Mouse (Mus musculus) large intestine, adult 2 months (tissue): Measurements from ENCODE around the gene Ecsit. TPM values are rescaled to one million over a fixed set of nuclear protein-coding genes. Genes with fewer than 3 reads are reported as not detected.

ENCODE experiments used
- DNase-seq: peaks from one replicate; pipeline ENCODE4 v3.0.0-alpha.2; 2012; ENCODE audit warnings: low read depth, low spot score
- WGBS: fragments of 180-500 bp; shearing (Covaris S2); methylation state at CpG from one replicate; pipeline ENCODE4 v1.1.7; 2018; 5-methylcytosine and 5-hydroxymethylcytosine counted together
- polyA plus RNA-seq: library from polyadenylated mRNA; depleted of rRNA; stranded (reverse); fragments of >200 nt; gene quantifications from 2 replicates; pipeline ENCODE4 v1.2.3, GENCODE M21; 2012; rRNA removed

Ecsit gene
- 47.7 and 48.6 TPM in 2 replicates for polyA plus RNA-seq

DNA sequence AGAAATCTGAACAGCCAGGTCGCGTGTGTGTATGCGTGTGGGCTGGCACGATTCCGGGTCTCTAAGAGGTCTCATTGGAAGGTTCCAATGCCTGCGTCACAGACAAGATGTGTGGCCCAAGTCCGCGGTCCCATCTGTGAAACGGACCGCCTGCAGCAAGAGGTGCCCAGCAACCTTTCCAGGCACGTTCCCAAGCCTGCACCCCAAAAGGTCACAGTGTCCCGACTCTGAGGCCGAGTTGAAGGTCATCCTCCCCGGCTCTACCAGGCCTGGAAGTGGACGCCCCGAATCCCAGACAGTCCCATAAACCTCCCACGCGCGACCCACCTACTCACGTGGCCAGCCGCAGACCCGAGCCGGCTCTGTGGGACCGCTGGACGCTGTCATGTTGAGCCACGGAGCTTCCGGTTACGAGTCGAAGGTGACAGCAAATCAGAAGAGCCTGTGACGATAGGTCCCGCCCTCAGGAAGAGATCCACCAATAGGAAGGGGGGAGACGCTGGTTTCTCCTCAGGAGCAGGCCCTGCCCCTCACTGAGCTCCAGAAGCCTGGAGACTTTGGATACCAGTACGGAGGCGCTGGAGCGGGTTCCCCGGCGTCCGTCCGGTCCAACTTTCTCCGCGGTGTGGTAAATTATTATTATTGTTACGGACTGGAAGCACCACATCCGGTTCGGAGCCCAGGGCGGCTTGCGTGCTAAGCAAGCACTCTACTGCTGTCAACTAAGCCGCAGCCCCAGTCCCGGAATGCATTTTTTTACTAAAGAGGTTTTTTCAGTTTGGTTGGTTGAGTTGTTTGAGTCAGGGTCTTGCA lies at the start of gene Ecsit:
Gene Ecsit (minus strand): TSS at position 417 of the 813 bp plus-strand sequence.
- under 1% methylated on average over 48 of the region's 48 CpGs for WGBS
- DNase-seq, result peak; percentile 96

DNA sequence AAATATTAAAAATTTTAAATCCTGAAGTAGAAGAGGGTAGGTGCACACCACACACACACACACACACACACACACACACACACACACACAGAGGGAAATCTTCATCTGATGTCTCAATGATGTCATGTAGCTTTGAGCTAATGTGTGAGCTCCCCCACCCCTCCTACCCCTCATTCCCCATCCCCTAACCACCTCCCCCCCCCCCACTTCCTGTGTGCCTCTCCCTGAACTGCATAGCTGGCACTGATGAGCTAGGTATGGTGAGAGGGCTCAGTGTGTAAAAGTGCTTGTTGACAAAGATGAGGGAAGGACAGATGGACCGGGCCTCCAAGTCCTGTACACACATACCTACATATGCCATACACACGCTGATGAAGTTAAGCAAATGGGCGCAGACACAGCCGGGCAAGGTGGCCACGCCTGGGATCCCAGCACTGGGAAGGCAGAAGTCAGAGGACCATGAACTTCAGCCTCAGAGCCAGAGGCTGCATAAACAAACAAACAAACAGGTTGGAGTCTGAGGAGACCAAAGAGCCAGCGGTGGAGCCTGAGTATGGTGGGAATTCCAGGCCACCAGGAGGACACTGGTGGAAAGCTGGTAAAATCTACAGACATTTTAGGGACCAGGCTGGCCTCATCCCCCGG lies 49.1 kb upstream of the Ecsit start:
- DNase-seq, result no peak
- 59% methylated on average over 7 of the region's 7 CpGs for WGBS

DNA sequence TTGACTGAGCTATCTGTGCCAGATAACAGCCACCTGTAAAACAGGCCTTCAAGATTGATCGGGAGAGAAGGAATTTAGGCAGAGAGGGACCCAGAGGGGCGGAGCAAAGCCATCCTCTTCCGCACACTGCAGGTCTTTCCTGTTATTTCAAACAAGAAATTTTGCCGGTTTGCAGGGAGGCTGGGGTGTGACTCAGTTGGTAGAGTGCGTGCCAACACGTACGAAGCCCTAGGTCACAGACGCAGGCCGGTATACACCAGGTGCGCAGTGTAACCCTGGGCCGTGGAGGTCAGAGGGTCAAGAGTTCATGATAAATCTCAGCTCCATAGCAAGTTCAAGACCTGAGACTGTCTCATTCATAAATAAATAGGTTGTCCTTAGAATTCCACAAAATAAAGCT lies 47.0 kb upstream of the Ecsit start:
- no peak for DNase-seq
- 42% methylated on average over 11 of the region's 11 CpGs for WGBS

DNA sequence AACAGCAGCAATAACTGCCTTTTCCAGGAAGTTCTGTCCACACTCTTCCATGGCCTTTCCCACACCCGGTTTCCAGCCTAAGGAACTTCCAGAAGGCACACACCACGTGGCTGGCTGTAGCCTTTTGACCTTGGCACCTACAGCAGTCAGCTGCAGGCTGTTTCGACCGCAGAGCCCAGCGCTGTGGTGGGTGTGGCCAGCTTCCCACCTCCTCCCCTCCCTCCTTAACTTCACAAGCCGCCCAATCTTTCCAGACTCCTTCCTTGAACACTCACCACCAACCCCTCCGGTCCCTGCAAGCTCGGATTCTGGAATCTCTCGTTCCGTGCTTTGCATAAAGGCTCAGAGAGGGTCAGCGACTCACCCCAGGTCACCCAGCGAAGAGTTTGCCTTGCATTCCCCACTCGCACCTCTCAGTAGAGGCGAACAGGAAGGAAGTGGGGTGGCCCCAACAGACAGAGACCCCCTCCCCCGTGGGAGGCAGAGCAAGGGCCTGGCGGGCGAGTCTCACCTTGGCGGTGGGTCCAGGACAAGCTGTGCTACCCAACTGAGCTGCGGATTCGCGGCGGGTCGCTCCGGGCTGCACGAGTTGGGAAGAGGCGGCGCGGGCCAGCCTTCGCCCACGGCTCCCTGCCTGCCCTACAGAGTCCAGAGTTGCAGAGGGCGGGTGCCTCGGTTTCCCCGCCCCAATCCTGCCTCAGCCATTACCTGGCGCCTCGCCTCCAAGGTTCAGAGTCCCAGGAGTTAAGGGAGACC lies 46.2 kb upstream of the Ecsit start:
- 2% methylated on average over 35 of the region's 35 CpGs for WGBS
- peak; percentile 76 for DNase-seq

DNA sequence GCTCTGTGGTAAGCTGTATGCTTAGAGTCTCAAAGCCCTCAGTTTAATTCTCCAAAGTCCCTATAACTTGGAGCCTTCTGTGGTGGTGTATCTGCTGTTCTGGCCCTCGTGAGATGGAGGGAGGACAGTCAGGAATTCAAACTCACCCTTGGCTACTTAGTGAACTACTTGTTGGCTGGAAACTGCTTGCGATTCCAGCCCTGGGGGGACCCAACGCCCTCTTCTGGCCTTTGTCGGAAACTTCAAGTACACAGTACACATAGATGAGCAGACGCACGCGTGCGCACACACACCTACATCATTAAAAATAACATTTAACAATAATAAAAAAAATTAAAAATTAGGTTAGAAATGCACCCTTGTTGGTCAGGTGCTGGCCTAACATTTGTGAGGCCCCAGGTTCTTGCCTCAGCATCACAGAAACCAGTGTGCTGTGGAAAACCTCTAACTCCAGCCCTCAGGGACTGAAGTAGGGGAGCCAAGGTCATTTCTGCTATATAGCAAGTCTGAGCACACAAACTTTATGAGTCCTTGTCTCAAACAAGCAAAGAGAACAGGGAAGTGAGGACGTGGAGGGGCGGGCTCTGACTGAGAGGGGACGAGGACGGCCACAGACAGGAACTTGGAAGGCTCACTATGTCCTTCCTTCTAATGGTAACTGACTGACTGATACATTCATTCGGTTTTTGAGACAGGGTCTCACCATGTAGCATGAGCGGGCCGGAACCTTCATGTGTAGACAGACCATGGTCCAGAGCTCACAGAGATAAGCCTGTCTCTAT lies 40.2 kb upstream of the Ecsit start:
- WGBS, result 66% methylated on average over 15 of the region's 15 CpGs
- peak; percentile 50 for DNase-seq

DNA sequence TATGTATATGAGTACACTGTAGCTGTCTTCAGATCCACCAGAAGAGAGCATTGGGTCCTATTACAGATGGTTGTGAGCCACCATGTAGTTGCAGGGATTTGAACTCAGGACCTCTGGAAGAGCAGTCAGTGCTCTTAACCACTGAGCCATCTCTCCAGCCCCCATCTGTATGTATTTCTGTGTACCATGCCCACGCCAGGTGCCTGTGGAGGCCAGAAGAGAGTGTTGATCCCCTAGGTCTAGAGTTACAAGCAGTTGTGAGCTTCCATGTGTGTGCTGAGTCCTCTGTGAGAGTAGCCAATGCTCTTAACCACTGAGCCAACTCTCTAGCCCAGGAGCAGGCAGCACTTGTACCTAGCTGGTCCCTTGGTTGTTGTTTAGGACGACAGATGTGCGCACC lies 38.9 kb upstream of the Ecsit start:
- WGBS, result 91% methylated on average over 3 of the region's 3 CpGs

DNA sequence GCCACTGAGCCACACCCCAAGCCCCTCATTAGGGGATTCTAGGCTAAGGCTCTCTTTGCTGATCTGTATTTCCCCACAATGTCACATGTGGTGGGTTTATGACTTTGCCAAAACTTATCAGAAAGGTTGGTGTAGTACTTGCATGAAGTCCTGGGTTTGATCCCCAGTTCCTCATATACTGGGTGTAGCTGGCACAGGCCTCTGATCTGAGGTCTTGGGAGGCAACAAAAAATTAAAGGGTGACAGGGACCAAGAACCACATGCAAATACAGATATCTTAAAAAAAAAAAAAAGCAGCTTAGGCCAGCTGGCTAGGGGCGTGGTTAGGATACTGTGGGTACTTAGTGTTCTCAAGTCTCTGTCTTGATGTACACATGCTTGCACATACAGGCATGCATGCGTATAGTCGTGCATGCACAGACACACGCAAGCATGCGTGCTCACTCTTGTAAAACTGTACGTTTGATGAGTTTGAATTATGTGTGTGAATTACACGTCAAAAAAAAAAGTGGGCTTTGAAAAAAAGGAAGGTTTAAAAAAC lies 37.9 kb upstream of the Ecsit start:
- 78% methylated on average over 7 of the region's 7 CpGs for WGBS
- DNase-seq, result no peak

More for the DNA sequence above, 38.9 kb upstream of the Ecsit start:
- DNase-seq, result no peak

DNA sequence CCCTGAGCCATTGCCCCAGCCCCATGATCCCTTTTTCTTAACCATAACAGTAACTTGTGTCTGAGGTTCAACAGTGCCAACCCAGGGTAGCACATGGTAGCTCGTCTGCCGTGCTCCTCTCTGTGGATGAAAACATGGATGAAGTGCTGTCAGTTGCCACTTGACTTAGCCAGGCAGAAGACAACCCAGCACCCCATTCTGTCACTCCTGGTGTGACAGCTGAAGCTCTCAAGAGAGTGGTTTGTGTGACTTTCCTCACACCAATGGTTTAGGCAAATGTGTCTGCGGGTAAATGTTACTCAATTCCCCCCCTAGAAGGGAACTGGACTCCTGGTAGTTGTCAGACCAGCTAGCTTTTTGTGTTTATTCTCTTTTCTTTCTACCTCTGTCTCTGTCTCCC lies 36.8 kb upstream of the Ecsit start:
- WGBS, result 85% methylated on average over 3 of the region's 3 CpGs
- DNase-seq, result no peak

DNA sequence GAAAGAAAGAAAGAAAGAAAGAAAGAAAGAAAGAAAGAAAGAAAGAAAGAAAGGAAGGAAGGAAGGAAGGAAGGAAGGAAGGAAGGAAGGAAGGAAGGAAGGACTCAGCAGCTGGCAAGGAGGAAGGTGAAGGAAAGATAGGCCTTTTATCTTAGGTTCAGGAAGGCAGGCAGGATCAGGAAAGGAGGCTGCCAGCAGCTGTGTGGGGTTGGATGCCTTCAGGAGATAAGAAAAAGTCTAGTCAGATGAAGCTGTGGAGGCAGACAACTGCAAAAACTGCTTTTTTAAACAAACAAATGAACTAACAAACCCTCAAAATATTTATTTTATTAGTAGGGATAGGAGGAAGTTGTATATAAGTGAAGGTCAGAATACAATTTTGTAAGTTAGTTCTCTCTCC lies 36.3 kb upstream of the Ecsit start:
- DNase-seq, result no peak

DNA sequence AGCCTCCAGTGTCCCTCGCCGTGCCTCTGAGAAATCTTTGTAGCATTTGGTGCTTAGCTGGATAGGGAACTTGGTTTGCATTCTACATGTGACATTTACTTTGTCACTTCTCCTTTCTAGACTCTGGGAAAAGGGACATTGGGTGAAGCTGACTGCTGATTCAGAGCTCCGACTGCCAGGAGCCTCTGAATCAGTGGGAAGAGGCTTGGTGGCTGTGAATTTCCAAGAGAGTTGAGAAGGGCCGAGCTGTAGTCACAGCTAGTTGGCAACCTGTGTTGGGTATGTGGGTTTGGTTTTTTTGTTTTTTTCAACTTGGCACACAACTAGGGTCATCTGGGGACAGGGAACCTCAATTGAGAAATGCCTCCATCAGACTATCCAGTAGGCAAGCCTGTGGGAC lies 34.3 kb upstream of the Ecsit start:
- DNase-seq, result no peak
- 91% methylated on average over 4 of the region's 4 CpGs for WGBS

DNA sequence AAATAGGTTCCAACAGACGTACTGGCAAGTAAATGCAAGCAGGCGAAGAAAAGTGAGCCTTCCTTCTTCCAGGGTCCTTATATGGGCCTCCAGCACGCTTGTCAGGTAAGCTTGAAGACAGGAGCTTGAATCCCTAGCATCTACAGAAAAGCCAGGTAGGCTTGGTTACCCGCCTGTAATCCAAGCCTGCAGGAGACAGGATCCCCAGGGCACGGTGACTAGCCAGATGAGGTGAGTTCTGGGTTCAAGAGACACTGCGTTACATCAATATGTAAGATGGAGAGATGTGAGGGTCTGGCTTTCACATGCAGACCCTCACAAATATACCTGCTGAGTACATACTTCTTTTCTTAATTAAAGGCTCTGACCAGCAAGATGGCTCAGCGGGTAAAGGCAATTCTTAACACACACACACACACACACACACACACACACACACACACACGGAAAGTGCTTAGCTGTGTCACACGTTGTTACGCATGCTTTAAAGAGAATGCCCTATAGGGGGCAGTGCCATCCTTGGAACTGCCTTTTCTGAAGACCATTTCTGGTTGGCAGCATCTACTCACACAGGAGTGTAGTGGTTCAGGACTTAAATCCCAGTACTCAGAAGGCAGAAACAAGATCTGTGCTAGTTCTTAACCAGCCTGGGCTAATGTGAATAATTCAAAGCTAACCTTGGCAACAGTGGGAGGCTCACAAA lies 32.7 kb upstream of the Ecsit start:
- WGBS, result 29% methylated on average over 10 of the region's 10 CpGs
- DNase-seq, result peak; percentile 57

DNA sequence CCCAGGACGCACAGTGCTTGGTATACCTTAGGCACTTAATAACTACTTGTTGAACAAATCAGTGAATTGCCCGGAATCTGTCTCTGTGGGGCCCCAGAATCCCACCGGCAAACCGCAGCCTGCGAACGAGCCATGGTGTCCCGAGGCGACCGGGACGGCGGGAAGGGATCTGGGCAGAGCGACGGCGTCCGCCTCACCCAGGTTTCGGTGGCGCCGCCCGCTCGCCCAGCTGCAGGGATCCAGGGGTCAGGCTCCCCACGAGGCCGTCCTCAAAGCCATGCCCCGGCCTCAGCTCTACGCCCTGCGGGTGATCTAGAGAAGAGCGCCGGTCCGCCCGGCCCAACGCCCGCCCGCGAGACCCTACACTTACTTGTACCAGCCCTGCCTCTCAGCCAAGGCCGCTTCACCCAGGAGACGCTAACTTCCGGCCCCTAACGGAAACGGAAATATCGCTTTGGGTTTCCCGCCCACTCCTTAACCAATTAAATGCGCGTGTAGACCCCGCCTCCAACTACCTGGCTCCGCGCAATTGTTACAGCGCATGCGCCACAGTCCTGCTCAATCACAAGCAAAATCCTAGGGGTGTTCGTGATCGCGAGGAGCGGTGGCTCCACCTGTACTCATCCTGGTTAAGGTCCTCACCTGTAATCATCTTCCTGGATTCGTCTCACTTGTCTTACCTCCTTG lies 31.6 kb upstream of the Ecsit start, which contains the start of gene Elof1:
Gene Elof1 (minus strand): TSS at position 433 of the 687 bp plus-strand sequence.
- DNase-seq, result peak; percentile 91
- WGBS, result under 1% methylated on average over 52 of the region's 52 CpGs

DNA sequence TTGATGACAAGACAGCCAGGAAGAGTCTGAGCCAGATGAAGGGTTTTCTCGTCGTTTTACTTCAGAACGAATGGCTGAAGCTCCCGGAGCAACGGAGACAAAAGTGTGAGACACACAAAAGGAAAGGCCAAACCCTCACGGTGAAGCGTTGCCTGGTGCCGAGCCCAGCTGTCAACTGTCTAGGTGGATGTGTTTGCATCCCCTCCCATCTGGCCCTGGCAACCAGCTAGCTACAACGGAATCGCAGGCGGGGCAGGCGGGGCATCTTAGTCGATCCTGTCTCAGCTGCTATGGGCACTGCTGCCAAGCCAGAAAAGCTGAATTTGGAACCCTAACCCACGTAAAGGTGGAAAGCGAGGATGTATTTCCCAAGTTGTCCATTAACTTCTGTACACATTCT lies 30.8 kb upstream of the Ecsit start:
- 8% methylated on average over 15 of the region's 15 CpGs for WGBS
- no peak for DNase-seq

DNA sequence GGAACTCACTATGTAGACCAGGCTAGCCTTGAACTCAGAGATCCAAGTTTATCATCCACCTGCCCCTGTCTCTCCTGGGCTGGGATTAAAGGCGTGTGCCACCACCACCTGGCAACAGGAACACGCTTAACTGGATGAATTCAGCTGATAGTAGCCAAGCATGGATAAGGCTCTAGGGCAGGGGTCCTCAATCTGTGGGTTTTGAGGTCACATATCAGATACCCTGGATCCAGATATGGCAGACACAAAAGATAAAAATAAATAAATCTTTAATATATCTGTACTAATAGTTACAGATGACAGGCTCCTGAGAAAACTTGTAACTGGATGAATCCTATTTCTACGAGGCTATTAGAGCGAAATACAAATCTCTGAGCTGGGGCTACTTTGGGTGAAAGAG lies 30.4 kb upstream of the Ecsit start:
- whole genome bisulfite sequencing, result 74% methylated on average over 4 of the region's 4 CpGs
- DNase-seq, result no peak

DNA sequence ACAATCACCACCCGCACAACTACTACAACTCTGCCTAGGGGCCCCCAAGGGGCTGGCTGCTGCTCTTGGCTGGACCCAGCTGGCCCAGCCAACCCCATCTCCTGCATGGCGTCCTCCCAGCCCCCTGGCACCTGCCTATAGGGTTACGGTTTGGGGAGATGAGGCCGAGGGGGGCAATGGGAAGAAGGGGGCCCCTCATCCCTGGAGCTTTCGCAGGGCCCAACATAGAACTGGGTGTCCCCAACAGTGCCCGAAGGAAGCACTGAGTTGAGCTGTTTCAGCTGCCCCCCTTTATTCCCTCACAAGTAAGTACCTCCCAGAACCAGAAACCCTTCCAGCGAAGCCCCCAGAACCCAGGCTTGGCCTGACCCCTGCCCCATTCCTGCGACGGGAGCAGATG lies 23.0 kb upstream of the Ecsit start:
- DNase-seq, result no peak
- WGBS, result 88% methylated on average over 9 of the region's 9 CpGs

DNA sequence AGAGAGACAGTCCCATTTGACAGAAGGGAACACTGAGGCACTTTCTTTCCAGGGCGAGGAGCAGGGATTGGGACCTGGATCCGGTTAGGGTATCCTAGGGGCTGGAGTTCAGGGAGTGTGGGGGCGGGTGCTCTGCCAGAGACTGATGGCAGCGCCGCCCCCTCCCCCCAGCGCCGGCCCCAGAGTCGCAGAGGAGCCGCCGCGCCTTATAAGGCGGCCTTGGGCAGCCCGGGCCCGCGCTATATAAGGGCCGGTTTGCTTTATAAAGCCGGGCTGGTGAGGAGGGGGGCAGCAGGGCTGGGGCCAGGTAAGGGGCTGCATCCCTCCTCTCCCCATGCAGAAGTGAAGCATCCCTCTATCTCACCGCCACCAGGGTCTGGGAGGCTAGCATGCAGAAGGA lies 14.7 kb upstream of the Ecsit start:
- 6% methylated on average over 18 of the region's 18 CpGs for WGBS
- DNase-seq, result no peak

DNA sequence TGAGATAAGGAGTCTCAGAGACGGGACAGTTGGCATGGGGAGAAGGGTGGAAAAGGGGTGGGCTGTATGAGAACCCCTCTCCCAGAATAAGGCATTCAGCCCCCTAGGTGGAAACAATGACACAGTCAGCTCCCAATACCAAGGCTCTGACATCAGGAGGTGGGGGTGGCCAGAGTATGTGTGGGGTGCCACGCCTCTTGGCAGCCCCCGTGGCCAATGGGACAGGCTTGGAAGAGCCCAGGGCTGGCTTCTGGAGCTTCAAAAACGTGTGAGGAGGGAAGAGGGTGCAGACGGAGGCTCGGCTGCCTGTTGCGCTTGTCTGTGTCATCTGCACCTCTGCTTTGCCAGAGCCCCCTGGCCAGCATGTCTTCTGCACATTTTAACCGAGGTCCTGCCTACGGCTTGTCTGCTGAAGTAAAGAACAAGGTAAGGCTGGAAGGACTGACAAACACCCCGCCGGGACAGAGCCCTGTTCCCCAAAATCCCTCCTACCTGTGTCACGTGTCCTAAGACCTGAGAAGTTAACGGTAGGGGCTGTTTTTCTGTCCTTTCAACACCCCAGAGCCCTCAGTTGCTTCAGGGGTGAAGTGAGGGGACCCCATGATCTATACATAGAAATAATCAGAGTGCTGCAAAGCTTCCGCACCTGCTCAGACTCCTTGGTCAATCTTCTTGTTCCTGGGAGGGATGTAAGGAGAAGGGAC lies 13.9 kb upstream of the Ecsit start, which contains the start of gene Cnn1:
Gene Cnn1 (plus strand): TSS at position 224 of the 704 bp plus-strand sequence.
- no peak for DNase-seq

DNA sequence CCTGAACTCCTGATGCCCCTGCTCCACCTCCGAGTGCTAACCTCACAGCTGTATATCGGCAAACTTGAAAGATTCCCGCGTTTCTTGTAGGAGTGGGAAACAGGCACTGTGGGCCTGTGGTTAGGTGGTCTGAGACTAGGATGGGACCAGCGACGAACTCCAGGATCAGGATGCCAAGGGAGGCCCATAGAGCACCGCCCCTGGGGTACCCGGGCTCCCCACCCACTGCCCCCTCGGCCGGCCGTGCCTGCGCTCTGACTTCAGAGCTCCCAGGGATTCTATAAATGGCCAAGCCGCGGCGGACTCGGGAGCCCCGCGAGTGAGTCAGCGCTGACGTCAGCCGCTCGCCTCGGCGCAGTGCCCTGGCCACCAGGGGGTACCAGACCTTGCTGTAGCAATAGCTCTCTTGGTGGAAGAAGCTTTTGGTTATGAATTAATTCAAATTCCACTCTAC lies 10.6 kb upstream of the Ecsit start:
- no peak for DNase-seq
- 1% methylated on average over 24 of the region's 24 CpGs for WGBS

More for the DNA sequence above, 13.9 kb upstream of the Ecsit start, which contains the start of gene Cnn1:
- WGBS, result 10% methylated on average over 14 of the region's 14 CpGs
